Mouse (Mus musculus): ENCODE results near the gene Crcp.

- TF ChIP-seq CTCF (conservative IDR thresholded peaks at IDR 0.05; ENCODE audit: low read length) = no peak
- no peak for TF ChIP-seq NANOG (IDR thresholded peaks at IDR 0.05; ENCODE audit: borderline replicate concordance, low read length)
Observed at GRCm38 (mm10) chr5:130089177-130089576, 60.1 kb downstream of the Crcp start.
